Mouse (Mus musculus): ENCODE results near the gene Tnrc6a. TPM values are rescaled to one million over a fixed set of nuclear protein-coding genes. Genes with fewer than 3 reads are reported as not detected.

Tnrc6a gene
- 71.3 TPM for polyA plus RNA-seq (2017; shearing (Covaris generic))

GRCm38 (mm10) chr7:123123665-123124298, at the start of gene Tnrc6a:
Gene Tnrc6a, plus strand, starts transcription at chr7:123123885.

GRCm38 (mm10) chr7:123214365-123215075, 90.8 kb downstream of the Tnrc6a start, which contains the start of gene Slc5a11:
Gene Slc5a11, plus strand, starts transcription at chr7:123214780.

Other genes starting within 250 kb of the Tnrc6a start
- gene Rbbp6, start 158.2 kb upstream of the Tnrc6a start, polyA plus RNA-seq (2017; shearing (Covaris generic)) = 59.7 TPM
- not detected for gene Slc5a11, start 90.9 kb downstream of the Tnrc6a start, polyA plus RNA-seq (2017; shearing (Covaris generic))
- gene Lcmt1, start 245.9 kb downstream of the Tnrc6a start, polyA plus RNA-seq (2017; shearing (Covaris generic)) = 12.2 TPM
- gene Arhgap17, start 246.0 kb downstream of the Tnrc6a start, polyA plus RNA-seq (2017; shearing (Covaris generic)) = 43.7 TPM